Mouse (Mus musculus): ENCODE measurements around the gene Ctdsp2.

The Ctdsp2 gene

DNA sequence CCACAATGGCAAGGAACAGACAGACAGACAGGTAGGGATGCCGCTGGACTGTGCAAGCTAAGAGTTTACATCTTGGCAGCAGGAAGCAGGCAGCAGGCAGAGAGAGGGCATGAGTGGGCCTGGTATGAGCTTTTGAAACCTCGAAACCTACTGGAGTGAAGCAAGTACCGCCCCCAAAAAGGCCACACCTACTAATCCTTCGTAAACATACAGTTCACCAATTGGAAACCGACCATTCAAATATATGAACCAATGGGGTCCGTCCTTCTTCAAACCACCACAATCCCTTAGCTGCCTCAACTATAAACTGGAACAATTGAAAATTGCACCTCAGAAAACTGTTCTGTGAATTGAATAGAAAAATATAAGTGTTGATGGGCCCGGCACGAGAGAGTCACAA lies 14.7 kb upstream of the Ctdsp2 start:
- no peak for DNase-seq

DNA sequence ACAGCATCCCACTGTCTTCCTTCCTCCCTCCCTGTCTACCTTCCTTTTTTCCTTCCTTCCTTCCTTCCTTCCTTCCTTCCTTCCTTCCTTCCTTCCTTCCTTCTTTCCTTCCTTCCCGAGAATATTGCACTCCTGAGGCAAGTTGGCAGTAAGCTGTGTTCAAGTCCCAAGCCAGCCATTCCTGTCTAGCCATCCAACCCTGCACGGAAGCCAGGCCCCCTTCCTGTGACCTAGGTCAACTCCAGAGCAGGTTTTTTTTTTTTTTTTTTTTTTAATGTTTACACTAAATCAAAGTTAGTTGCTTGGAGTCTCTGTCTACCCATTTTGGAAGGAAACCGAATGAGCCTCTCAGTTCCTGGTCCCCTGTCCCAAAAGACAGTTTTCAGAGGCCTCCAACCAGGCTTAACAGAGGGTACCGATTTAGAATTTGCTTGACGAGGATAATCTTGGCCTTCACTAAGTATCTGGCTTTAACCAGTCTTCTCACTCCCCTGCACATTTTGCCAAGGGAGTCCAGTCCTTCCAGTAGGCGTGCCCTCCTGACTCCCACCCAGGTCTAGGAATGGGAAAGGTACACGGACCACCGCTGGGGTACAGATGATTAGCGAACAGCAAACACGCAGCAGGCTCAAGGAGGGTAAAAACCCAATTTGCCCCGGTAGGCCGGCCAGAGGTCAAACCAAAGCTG lies 7.0 kb upstream of the Ctdsp2 start:
- no peak for DNase-seq

DNA sequence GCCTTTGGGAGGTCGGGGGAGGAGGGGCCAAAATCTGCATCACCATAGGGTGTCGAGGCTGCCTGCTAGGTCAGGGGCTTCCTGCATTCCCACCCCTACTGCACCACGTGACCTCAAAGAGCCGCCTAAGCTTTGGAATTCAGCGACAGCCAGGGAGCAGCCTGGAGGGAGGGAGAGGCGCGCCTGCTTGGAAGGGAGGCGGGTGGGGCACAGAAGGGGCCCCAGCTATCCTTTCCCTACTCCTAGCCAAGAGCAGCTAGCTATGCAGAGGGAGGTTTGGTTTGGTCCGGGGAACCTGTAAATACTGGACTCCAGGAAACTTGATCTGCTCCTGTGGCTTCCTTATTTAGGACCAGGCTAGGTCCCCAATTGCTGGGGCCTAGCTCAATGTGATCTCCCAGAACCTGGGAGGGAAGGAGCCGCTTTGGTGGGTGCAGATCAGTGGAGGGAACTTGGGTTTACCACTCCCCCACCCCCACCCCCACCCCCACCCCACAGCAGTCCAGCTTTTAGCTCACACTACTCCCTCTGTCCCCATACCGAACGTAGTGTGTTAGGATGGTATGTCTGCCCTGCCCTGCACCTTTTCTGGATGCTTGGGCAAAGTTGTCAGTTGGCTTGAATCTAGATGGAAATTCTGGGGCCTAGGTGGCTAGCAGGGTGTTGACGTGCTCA lies 6.3 kb upstream of the Ctdsp2 start:
- no peak for DNase-seq

DNA sequence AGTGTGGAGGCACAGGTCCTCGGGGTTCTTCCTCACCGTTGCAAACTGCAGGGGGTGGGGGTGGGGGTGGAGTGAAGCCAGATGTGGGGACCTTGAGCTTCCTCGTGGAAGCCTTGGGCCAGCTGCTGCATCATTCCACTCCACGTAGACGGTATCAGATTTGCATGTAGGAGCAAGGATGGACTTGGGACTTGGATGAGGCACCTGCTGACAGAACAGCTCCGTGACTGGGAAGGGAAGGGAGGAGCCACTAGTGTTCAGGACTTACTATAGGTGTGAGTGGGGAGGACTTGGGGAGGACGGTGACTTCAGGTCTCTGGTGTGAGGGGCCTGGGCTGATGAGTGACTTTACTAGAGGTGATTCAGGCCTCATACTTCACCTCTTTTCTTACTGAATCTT lies 5.5 kb upstream of the Ctdsp2 start:
- no peak for DNase-seq

DNA sequence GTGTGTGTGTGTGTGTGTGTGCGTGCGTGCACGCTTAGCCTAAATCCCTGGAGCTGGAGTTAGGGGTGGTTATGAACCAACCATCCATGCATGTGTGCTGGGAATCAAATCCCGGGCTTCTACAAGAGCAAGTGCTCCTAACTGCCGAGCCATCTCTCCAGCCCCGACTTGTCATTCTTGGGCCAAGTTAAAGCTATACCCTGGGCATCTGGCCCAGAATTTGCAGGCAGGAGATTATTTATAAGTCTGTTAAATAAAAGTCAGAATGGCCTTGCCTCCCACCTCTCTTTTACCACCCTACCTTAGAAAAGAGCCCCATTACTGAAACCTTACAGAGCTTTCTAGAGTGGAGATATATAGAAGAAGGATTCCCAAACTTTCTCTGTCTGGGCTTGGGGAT lies 2.8 kb upstream of the Ctdsp2 start:
- no peak for DNase-seq

DNA sequence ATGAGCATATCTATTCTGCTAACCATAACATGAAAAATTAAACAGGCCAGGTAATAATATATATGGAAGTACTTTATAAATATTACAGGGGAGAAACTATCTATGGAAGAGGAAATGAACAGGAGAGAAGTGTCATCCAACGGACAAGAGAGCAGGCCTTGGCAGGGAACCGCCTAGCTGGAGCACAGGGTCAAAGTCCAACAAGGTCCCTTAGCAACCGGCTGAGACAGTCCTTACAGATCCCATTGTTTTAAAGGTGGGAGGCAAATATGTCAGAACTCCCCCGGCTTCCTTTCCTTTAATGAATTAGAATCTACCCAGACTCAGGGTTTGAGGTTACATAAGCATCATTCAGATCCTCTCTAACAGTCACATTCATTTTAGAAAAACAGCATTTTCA lies 1.4 kb upstream of the Ctdsp2 start:
- DNase-seq, result no peak

DNA sequence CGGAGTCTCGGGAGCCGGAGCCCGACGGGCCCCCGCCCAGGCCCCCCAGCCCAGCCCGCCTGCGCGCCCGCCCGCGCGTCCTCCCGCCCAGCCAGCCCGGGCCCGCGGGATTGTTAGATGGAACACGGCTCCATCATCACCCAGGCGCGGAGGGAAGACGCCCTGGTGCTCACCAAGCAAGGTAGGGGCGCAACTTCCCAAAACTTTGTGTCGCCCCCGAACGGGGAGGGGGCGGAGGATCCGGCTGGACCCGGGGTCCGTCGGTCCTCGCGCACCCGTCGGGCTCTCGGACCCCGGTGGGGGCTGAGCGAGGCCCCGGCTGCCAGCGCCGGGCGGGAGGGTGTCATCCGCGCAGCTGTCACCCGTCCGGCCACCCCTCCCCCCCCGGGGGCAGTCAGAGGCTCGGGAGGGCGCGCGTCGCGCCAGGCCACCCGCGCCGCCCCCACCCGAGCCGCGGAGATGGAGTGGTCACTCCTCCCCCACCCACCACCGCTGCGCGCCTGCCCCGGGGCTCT lies 661 bp downstream of the Ctdsp2 start:
- DNase-seq, result peak; percentile 68

DNA sequence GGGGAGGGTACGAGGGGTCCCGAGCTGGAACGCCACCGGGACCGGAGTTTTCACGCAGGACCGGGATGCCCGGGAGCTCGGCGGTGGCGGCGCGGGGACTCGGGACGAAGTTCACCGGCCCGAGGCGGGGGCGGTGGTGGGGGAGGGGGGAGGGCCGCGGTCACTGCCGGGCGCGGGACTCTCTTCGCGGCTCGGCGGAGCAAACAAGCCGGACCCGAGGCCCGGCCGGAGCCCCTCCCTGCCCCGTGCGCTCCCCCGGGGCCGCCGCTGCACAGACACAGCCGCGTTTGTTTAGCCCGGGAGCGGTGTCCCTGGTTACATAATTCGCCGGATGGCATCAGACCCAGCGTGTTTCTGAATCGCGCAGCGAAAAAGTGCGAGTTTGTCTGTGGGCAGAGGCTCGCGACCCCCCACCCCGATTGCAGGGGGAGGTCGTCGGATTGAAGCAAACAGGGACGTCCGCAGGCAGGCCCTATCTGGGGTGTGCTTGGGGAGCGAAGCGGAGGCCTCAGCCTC lies 1.2 kb downstream of the Ctdsp2 start:
- DNase-seq, result peak; percentile 62

DNA sequence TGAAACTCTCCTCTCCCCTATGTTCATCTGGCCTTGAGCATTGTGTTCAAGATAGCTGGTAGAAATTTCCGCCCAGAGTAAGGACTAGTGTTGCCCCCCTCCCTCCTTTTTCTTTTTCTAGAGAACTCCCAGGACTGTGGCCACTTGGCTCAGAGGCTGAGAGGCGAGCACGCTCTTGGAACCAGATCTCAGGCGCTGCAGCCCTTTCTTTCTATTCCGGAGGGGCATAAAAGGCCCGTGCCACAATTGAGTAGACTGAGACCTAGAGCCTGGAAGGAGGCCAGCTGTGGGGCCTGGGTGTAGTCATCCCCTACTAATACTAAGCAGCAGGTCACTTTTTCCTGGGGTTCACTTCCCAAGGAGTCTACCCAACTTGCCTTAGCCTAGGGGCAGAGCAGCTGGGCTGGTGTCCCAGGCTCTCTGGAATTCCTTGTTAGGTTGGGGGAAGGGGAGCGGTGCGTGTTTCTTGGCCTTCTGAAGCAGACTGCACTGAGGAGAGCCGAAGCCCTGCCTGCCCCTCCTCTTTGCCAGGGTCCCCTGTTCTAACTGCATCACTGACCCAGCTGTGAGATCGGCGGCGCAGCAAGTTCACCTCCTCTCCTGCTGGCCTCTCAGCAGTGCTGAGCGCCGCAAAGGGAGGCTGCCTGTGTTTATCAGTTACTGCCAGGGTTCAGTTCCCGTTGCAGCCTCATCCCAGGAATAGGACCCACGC lies 1.9 kb downstream of the Ctdsp2 start:
- DNase-seq, result peak; percentile 61

DNA sequence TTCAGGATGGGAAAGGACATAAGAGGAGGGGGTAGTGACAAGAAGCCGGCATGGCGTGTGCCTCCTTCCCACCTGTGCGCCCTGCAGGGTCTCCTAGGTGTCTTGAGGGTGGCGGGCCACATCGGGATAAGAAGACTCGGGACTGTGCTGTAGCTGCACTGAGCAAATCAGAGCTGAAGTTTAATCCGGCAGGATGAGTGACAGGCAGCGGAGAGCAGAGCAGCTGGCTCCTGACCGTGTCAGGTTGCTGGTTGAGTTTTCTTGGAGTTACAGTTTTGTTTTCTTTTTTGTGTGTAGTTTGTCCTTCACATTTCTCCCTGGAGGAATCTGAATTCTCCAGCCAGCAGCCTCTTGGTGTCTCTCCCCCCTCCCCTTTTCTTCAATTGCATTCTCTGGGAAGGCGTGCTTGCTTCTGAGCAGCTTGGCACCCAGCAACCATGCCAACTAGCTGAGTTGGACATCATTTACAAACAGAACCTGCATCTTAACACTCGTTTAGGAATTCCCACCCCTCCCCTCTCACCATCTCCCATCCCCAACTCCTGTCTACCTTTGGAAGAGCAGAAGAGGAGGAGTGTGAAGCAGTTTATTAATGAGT lies 2.5 kb downstream of the Ctdsp2 start:
- DNase-seq, result no peak

DNA sequence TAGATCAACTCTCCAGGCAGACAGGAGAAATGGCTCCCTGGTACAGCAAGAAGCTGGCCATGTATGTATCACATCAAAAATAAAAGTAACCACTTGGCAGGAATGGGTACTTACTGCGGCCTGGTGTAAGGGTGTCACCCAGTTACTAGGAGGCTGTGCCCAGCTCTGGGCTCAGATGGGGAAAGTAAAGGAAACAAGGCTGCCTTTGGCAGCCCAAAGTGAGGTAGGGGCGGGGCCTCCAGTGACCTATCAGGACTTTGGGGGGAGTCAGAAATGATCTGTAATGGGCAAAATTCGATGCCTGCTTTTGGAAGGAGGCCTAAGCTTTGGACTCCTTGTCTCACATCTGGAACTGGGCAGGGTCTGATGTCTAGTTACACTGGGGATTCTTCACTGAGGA lies 3.2 kb downstream of the Ctdsp2 start:
- DNase-seq, result no peak

DNA sequence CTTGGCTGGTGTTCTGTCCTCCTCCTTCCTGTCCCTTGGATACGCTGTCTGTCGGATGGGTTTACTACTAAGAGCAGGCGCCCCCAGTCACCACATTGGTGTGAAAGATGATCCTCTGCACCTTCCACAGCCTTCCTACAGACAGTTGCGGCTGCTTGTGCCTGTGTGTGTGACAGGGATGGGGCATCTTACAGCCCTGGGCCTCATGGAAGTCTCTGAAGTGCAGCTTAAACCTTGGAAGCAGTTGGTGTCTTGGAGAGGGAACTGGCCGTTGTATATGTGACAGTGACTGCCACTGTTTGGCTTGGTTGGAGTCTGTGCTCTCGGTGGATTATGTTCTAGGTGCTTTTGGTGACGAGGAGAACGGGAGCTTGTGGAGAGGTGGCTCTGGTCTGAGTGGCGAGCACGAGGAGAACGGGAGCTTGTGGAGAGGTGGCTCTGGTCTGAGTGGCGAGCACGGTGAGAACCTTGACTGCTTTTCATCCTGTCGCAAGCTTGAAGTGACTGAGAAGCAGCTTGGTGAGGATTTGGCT lies 4.7 kb downstream of the Ctdsp2 start:
- no peak for DNase-seq

DNA sequence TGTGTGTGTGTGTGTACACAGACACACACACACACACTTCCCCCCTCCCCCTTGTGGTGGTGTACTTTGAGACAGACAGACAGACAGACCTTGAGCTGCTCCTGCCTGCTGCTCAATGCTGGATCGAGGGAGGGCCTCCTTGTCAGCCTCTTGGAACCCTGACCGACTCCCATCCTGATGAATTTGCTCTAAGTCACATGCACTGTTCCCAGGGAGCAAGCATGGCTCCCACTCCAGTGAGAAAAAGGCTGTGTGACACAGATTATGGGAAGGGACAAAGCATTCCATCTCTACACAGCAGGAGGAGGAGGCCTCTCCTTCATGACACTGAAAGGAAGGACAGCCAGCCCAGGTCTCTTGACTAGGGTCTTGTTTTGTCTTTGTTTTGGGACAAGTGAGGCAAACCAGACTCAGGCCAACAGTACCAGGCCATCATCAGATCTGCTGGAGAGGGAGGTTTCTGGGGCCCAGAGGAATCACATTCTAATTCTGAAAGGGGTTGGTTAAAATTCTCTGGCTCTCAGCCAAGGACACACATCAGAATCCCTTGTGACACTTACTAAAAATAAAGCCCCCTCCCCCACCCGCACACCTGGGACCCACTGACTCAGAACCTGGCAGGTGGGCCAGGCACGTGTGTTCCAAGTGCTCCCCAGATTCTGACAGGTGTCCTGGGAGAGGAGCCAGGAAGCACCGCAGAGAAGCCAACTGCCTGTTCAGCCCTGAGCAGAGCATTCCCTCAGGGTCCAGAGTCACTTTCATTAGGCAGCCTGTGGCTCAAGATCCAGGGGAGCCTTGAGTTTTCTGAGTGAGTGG lies 5.9 kb downstream of the Ctdsp2 start:
- peak; percentile 54 for DNase-seq

DNA sequence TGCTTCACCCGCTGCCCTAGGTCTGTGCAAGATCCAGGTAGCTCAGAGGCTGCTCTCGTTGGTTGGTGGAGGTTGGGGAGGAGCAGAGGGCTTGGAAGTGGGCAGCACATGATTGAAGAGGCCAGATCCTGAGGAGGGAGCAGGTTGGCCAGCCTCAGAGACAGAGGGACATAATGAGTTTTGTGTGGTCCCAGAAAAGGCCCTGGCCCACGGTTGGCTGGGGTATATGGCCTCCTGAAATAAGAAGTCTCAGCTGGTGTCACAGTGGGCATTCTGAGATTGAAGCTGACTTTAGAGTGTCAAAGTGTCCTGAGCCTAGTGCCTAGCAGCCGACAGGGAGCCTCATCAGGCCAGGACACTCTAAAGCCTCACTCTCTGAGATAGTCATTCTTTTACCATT lies 6.6 kb downstream of the Ctdsp2 start:
- no peak for DNase-seq

DNA sequence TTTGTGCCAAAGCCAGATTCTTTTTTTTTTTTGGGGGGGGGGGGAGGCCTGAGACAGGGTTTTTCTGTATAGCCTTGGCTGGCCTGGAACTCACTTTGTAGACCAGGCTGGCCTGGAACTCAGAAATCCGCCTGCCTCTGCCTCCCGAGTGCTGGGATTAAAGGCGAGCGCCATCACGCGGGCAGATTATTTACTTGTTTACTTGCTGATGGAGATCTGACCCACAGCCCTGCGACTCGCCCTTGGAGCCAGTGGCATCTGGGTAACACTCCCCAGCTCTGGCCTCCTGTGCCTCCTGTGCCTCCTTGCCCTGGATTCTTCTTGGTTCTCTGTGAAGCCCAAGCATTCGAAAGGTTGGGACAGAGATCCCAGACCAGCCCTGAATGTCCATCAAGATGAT lies 7.1 kb downstream of the Ctdsp2 start:
- no peak for DNase-seq

DNA sequence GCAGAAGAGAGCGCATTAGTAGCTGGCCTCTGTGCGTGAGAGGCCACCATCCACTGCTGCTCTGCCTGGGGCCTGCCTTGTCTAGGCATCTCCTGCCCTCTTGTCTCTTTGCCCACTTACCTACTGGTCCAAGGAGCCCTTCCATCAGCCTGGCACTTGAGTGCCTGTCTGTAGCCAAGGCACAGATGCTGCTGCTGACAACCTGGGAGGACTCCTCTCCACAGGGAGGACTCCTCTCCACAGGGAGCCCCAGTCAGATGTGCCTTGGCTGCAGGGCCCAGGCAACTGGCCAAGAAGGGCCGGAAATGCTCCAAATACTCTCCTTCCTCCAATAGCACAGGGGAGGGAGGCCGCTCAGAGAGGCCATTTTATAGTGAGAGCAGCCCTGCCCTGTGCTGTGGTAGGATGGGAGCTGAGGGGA lies 8.0 kb downstream of the Ctdsp2 start:
- DNase-seq, result peak; percentile 75

DNA sequence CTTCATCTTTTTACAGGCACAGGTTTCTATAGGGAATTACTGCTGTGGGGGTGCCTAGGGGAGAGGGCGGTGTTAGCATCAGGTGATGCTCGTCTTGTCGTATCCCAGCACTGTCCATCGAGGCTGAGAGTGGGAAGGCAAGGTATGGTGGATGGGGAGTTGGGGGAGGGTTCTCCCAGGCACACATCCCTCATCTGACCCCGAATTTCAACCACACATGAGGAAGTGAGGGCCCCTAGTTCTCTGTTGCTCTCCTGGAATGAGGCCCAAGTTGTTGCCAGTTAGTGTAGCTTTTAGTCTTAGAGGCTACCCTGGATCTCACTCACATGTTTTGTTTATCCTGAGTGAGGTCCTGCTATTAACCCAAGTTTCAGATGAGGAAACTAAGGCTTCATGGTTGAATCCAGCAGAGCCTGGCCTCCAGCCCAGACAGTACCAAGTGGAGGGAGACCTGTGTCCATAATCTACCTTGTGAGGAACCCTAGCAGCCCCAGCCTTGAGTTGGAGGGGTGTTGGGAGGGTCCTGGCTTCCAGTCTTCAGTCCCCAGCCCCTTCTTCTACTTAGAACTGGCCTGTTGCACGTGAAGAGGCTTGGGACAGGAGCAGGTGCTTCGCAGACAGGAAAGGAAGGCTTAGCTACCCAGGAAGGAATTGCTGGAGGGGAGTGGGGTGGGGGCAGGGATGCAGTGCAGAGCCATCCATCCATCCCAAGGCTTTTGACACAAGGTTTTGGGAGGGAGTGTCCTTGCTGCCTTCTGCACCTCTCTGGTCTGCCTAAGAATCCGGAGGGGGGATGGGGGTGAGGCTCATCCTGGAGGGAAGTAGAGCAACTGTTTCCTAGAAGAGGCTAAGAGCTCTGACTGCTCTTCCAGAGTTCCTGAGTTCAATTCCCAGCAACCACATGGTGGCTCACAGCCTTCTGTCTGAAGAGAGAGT lies 8.9 kb downstream of the Ctdsp2 start:
- no peak for DNase-seq

DNA sequence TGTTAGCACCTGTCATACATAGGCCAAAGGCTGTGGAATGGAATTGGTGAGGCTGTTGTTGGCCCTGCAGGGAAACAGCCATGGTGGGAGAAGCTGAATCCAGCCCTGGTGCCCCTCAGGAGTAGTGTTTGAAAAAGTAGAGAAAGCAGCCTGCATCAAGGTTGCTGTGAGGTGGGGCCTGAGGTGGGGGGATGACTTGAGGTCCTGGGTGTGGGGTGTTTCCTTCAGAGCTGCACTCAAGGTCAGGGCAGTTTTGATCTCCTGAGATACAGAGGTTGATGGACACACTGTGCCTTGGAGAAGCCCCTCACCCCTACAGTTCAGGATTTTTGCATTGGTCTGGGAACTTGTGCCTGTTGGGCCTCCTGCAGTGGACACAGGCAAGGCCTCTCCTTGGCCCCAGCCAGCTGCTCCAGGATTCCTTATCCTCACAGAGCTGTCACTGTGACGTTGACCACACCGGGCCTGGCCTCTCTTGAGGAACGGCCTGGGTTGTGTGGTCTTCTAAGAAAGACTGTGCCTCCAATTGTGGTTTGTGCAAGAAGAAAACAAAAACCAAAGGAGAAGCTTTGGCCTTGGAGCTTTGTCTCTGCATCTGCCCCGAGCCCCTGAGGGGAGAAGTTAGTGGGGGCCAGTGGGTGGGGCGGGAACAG lies 10.1 kb downstream of the Ctdsp2 start:
- DNase-seq, result no peak

DNA sequence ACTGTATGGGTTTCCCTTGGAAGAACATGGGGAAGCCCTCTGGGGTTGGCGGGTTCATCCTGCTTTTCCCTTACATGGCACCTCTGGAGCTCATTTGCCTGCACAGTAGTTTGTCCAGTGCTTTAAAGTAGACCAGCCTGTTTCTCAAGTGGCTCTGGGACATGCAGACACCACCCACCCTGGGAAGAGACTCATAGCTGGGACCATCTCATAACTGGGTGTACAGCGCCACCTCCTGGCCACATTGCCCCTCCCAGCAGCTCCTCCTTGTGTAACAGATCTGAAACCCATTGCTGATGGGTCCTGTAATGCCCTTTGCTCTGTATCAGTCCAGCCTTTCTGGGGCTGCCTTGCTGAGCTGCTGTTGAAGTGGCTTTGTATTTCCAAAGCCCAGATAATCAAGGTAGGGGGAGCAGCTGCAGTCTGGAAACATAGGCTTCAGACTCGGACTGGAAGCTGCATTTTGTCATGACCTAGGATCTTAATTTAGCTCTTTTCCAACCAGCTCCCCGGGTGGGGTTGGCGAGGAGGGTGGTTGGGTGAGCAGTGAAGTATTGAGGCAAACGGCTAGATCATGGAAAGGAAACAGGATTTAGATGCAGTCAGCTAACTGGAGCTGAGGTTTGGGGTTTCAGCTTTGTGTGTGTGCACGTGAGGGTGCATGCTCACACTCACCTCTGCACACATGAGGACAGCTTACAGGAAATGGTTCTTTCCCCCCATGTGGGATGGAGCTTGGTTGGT lies 12.0 kb downstream of the Ctdsp2 start:
- DNase-seq, result peak; percentile 85

DNA sequence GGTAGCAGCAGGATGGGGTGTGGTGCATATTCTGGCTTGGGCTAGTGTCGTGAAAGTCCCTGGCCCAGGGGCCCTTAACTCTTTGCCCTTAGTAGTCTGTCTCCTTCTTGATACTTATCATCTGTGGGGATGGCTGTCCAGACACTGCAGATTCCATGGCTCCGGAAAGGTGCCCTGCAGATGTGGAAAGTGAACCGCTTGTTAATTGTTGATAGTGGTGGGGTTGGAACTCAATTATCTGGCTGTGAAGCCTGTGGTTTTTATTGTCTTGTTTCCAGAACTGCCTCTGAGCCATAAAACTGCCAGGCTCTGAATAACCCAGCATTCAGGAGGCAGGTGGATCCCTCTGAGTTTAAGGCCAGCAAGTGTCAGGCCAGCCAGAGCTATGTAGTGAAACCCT lies 13.2 kb downstream of the Ctdsp2 start:
- DNase-seq, result no peak

Data from layer of hippocampus, adult 9-11 months (tissue).